Mouse (Mus musculus) bone marrow macrophage, adult 2 months (primary cell): ENCODE data around the gene Macrod2.

Experiments used
- CTCF ChIP-seq: IDR thresholded peaks from 2 replicates; pipeline ENCODE4 v1.5.1; 2012; ENCODE audit warnings: low read depth, mild to moderate bottlenecking, low read length, moderate library complexity
- POLR2A ChIP-seq: IDR thresholded peaks from 2 replicates; pipeline ENCODE4 v1.6.1; 2012; ENCODE audit warnings: mild to moderate bottlenecking, low read depth, low read length, borderline replicate concordance

GRCm38 (mm10) chr2:142024534-142025155 lies 1629.5 kb downstream of the Macrod2 start:
- TF ChIP-seq CTCF, result no peak
- no peak for TF ChIP-seq POLR2A
